Mouse (Mus musculus) embryonic fibroblast, embryonic 13.5 days (primary cell): ENCODE data around the gene Skida1.

Experiments
- CTCF ChIP-seq: IDR thresholded peaks from 2 replicates; pipeline ENCODE4 v1.5.1; 2011; ENCODE audit warnings: mild to moderate bottlenecking, control low read depth, low read length, moderate library complexity, borderline replicate concordance; ENCODE audit not compliant: insufficient read depth
- POLR2A ChIP-seq: IDR thresholded peaks from 2 replicates; pipeline ENCODE4 v1.6.1; 2011; ENCODE audit warnings: low read depth, mild to moderate bottlenecking, control low read depth, low read length, moderate library complexity

DNA sequence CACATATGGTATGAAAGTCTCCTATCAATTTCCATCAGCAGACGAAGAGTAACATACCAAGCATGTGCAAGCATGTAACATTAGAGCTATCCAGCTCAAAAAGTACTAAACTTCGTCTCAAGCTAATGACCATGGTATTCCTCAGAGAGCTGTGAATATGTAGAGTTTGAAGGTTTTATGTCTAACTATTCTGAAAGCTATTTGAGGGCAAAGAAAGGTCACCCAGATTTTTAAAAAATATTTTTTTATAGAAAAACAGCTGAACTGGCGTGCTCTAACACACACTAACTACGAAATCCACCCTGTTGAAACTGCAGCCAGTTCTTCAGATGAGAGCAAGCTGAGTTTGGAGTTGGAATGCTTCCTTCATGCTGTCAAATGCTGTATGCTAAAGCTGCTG is 44.6 kb downstream of the Skida1 start:
- no peak for TF ChIP-seq CTCF
- TF ChIP-seq POLR2A: no peak
